Mouse (Mus musculus) lung, embryonic 14.5 days (tissue): ENCODE results near the gene Mmp11. TPM values are rescaled to one million over a fixed set of nuclear protein-coding genes. Genes with fewer than 3 reads are reported as not detected.
A peak's percentile ranks its signal among the peaks of the same experiment; 100 is the strongest.

Experiments used
- ATAC-seq: fragments of 200-750 bp; cut with Nextera tagmentation; 2 replicates; pipeline ENCODE4 v1.8.0; 2017; ENCODE audit warnings: mild to moderate bottlenecking, moderate TSS enrichment, moderate library complexity; ENCODE audit not compliant: insufficient read depth
- DNase-seq: peaks from one replicate; pipeline ENCODE4 v3.0.0-alpha.2; 2015
- H3K27ac ChIP-seq: fragments of 300-500 bp; sonication (generic); 2 replicates; pipeline ENCODE4 v1.5.1; 2014; ENCODE audit warnings: low read depth, mild to moderate bottlenecking, moderate library complexity
- H3K27me3 ChIP-seq: fragments of 300-500 bp; sonication (generic); 2 replicates; pipeline ENCODE4 v1.6.1; 2014; ENCODE audit warnings: low read length, control low read depth; ENCODE audit not compliant: insufficient read depth
- H3K36me3 ChIP-seq: fragments of 300-500 bp; sonication (generic); 2 replicates; pipeline ENCODE4 v1.6.1; 2014; ENCODE audit warnings: control low read depth; ENCODE audit not compliant: insufficient read depth
- H3K4me1 ChIP-seq: fragments of 300-500 bp; sonication (generic); 2 replicates; pipeline ENCODE4 v1.6.1; 2014; ENCODE audit warnings: antibody characterized with exemption, control low read depth; ENCODE audit not compliant: insufficient read depth
- H3K4me2 ChIP-seq: fragments of 300-500 bp; sonication (generic); 2 replicates; pipeline ENCODE4 v1.6.1; 2014; ENCODE audit warnings: mild to moderate bottlenecking
- H3K4me3 ChIP-seq: fragments of 300-500 bp; sonication (generic); 2 replicates; pipeline ENCODE4 v1.5.1; 2014; ENCODE audit warnings: low read depth, low read length
- H3K9ac ChIP-seq: fragments of 300-500 bp; sonication (generic); 2 replicates; pipeline ENCODE4 v1.6.1; 2014
- H3K9me3 ChIP-seq: fragments of 300-500 bp; sonication (generic); 2 replicates; pipeline ENCODE4 v1.6.1; 2016; ENCODE audit warnings: low read depth, low read length, control low read depth
- CTCF ChIP-seq: IDR thresholded peaks from 2 replicates; pipeline ENCODE4 v1.5.1; 2016; ENCODE audit warnings: antibody characterized with exemption, low read depth
- WGBS: fragments of 180-500 bp; shearing (Covaris S2); extraction: QIAGEN DNeasy Blood & Tissue Kit; methylation state at CpG from one replicate; pipeline ENCODE4 v1.1.7; 2014; 5-methylcytosine and 5-hydroxymethylcytosine counted together
- polyA plus RNA-seq: library from polyadenylated mRNA; unstranded; fragments of >200 nt; fragmentation: Nextera tagmentation; extraction: Ambion mirVana; gene quantifications from 2 replicates; pipeline ENCODE4 v1.2.1, GENCODE M21; 2014

Mmp11 gene
- polyA plus RNA-seq = 61.8 and 61.9 TPM in 2 replicates

GRCm38 (mm10) chr10:75935680-75936541 is at the start of gene Mmp11:
Gene Mmp11, minus strand, starts transcription at chr10:75936496.
- peak within 1 kb of the TSS; percentile 76 for H3K4me2 ChIP-seq
- peak within 1 kb of the TSS; percentile 54 for H3K9ac ChIP-seq
- WGBS = 2% methylated on average over 51 of the region's 51 CpGs
- peaks cover 12% of the 10 kb centered on the region for H3K4me1 ChIP-seq
- ATAC-seq = peak; percentile 44
- peak within 1 kb of the TSS; percentile 55 for H3K4me3 ChIP-seq
- H3K27ac ChIP-seq = peak within 1 kb of the TSS; percentile 10; the same call in 1 of the 2 replicates
- peaks cover 21% of the 10 kb centered on the region for H3K27me3 ChIP-seq
- H3K9me3 ChIP-seq = no peaks in the 10 kb centered on the region
- DNase-seq = peak; percentile 82
- H3K36me3 ChIP-seq = no peaks in the 10 kb centered on the region
- TF ChIP-seq CTCF = no peak; the same call in 1 of the 2 replicates

- Histone ChIP-seq H3K27me3 (no peaks in the 10 kb centered on the region), H3K27ac (no peak overlapping the region), H3K9ac (no peak overlapping the region), H3K9me3 (no peaks in the 10 kb centered on the region), H3K36me3 (no peaks in the 10 kb centered on the region), H3K4me3 (no peak overlapping the region), H3K4me2 (no peak overlapping the region), H3K4me1 (no peaks in the 10 kb centered on the region)
- TF ChIP-seq CTCF = no peak
- DNase-seq (no peak), ATAC-seq (no peak)
- 80% methylated on average over 3 of the region's 3 CpGs for WGBS
These were observed 43.1 kb upstream of the Mmp11 start for GRCm38 (mm10) chr10:75979432-75979831.

GRCm38 (mm10) chr10:75978835-75979157 is 42.5 kb upstream of the Mmp11 start:
- no peaks in the 10 kb centered on the region for H3K4me1 ChIP-seq
- 68% methylated on average over 5 of the region's 5 CpGs for WGBS
- no peaks in the 10 kb centered on the region for H3K9me3 ChIP-seq
- no peak overlapping the region for H3K27ac ChIP-seq
- ATAC-seq (no peak), DNase-seq (no peak)
- no peaks in the 10 kb centered on the region for H3K36me3 ChIP-seq
- H3K27me3 ChIP-seq = no peaks in the 10 kb centered on the region
- no peak overlapping the region for H3K4me2 ChIP-seq
- H3K9ac ChIP-seq = no peak overlapping the region
- no peak overlapping the region for H3K4me3 ChIP-seq
- no peak for TF ChIP-seq CTCF

GRCm38 (mm10) chr10:75978119-75978834 is 42.0 kb upstream of the Mmp11 start:
- no peak overlapping the region for H3K4me3 ChIP-seq
- peak; percentile 18 for DNase-seq
- ATAC-seq = no peak
- H3K4me2 ChIP-seq = no peak overlapping the region
- no peak overlapping the region for H3K27ac ChIP-seq
- no peaks in the 10 kb centered on the region for H3K36me3 ChIP-seq
- no peaks in the 10 kb centered on the region for H3K4me1 ChIP-seq
- TF ChIP-seq CTCF = no peak
- H3K9ac ChIP-seq = no peak overlapping the region
- WGBS = 33% methylated on average over 10 of the region's 10 CpGs
- H3K27me3 ChIP-seq = no peaks in the 10 kb centered on the region
- no peaks in the 10 kb centered on the region for H3K9me3 ChIP-seq

GRCm38 (mm10) chr10:75975216-75975615 is 38.9 kb upstream of the Mmp11 start:
- 70% methylated on average over 5 of the region's 5 CpGs for WGBS
- no peak for ATAC-seq
- Histone ChIP-seq H3K27me3 (no peaks in the 10 kb centered on the region), H3K27ac (no peak overlapping the region), H3K36me3 (no peaks in the 10 kb centered on the region), H3K9ac (no peak overlapping the region), H3K9me3 (no peaks in the 10 kb centered on the region), H3K4me3 (no peak overlapping the region), H3K4me1 (no peaks in the 10 kb centered on the region), H3K4me2 (no peak overlapping the region)
- TF ChIP-seq CTCF = peak; percentile 73
- peak; percentile 40 for DNase-seq

- Histone ChIP-seq H3K36me3 (no peaks in the 10 kb centered on the region), H3K4me2 (no peak overlapping the region), H3K27me3 (no peaks in the 10 kb centered on the region), H3K4me3 (no peak overlapping the region), H3K9ac (no peak overlapping the region), H3K27ac (no peak overlapping the region), H3K4me1 (no peaks in the 10 kb centered on the region), H3K9me3 (no peaks in the 10 kb centered on the region)
- ATAC-seq (no peak), DNase-seq (no peak)
- TF ChIP-seq CTCF = no peak
- 81% methylated on average over 10 of the region's 10 CpGs for WGBS
These were observed 37.5 kb upstream of the Mmp11 start for GRCm38 (mm10) chr10:75973846-75974245.

- ATAC-seq (no peak), DNase-seq (no peak)
- Histone ChIP-seq H3K36me3 (no peaks in the 10 kb centered on the region), H3K9ac (no peak within 1 kb of the TSS), H3K4me1 (0 out of 2 replicates have a peak, but pooled peaks cover 4% of the 10 kb centered on the region), H3K27me3 (peaks cover 15% of the 10 kb centered on the region; the same call in 1 of the 2 replicates), H3K9me3 (no peaks in the 10 kb centered on the region), H3K27ac (no peak within 1 kb of the TSS), H3K4me3 (0 out of 2 replicates have a peak within 1 kb of the TSS, but pooled peaks have one; percentile 8), H3K4me2 (peak within 1 kb of the TSS; percentile 48)
- 28% methylated on average over 20 of the region's 20 CpGs for WGBS
- no peak for TF ChIP-seq CTCF
These were observed 18.1 kb upstream of the Mmp11 start, which contains the start of gene Gm5134 for GRCm38 (mm10) chr10:75954381-75954811. Gene Gm5134, plus strand, starts transcription at chr10:75954514.
